Mouse (Mus musculus) bone marrow macrophage, adult 2 months (primary cell): Measurements from ENCODE around the gene Zfyve28.

Source experiments
- CTCF ChIP-seq: IDR thresholded peaks from 2 replicates; pipeline ENCODE4 v1.5.1; 2012; ENCODE audit warnings: low read depth, mild to moderate bottlenecking, low read length, moderate library complexity
- POLR2A ChIP-seq: IDR thresholded peaks from 2 replicates; pipeline ENCODE4 v1.6.1; 2012; ENCODE audit warnings: mild to moderate bottlenecking, low read depth, low read length, borderline replicate concordance

DNA sequence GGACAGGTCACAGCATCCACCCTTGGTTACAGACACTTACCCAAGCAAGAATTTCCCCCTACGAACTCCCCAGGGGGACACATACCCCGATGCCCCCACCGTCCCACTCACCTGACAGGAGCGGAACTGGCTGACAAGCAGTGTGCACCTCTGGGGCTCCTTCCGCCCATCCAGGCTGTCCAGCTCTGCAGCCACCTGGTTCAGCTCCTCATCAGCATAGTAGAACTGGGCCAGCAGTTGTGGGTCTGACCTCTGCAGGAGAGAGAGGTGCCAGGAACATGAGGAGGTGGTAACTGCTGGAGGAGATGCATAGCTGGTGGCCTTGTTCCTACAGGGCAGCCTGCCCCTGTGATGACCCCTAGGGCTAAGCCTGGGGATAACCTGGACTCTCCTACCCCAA lies 45.2 kb downstream of the Zfyve28 start:
- TF ChIP-seq CTCF (no peak), POLR2A (no peak)
